Mouse (Mus musculus) erythroblast, embryonic 14.5 days (primary cell): ENCODE data around the gene B9d1. TPM values are rescaled to one million over a fixed set of nuclear protein-coding genes. Genes with fewer than 3 reads are reported as not detected.

Source experiments
- H3K27me3 ChIP-seq: 2 replicates; pipeline ENCODE4 v1.6.1; 2012; ENCODE audit warnings: inconsistent platforms; ENCODE audit not compliant: control insufficient read depth
- H3K36me3 ChIP-seq: 2 replicates; pipeline ENCODE4 v1.6.1; 2012; ENCODE audit warnings: mild to moderate bottlenecking, inconsistent platforms; ENCODE audit not compliant: control insufficient read depth
- H3K4me1 ChIP-seq: 2 replicates; pipeline ENCODE4 v1.6.1; 2012; ENCODE audit warnings: inconsistent platforms; ENCODE audit not compliant: control insufficient read depth
- H3K4me3 ChIP-seq: replicated peaks from 2 replicates; pipeline ENCODE3; 2012; ENCODE audit warnings: moderate library complexity, mild to moderate bottlenecking, inconsistent platforms
- H3K9me3 ChIP-seq: 2 replicates; pipeline ENCODE4 v1.6.1; 2012; ENCODE audit warnings: low read length, inconsistent platforms, mixed read lengths; ENCODE audit not compliant: control insufficient read depth
- GATA1 ChIP-seq: IDR thresholded peaks from 2 replicates; pipeline ENCODE4 v1.6.1; 2012; ENCODE audit warnings: low read length, inconsistent platforms, mixed read lengths
- TAL1 ChIP-seq: IDR thresholded peaks from 3 replicates; pipeline ENCODE4 v1.6.1; 2012; ENCODE audit warnings: low read length, inconsistent platforms, mixed read lengths
- polyA plus RNA-seq: library from polyadenylated mRNA; stranded (reverse); fragments of >175 nt; gene quantifications from 2 replicates; pipeline ENCODE4 v1.2.3, GENCODE M21; 2012

B9d1 gene
- polyA plus RNA-seq, result 0.41 and 0.48 TPM in 2 replicates

DNA sequence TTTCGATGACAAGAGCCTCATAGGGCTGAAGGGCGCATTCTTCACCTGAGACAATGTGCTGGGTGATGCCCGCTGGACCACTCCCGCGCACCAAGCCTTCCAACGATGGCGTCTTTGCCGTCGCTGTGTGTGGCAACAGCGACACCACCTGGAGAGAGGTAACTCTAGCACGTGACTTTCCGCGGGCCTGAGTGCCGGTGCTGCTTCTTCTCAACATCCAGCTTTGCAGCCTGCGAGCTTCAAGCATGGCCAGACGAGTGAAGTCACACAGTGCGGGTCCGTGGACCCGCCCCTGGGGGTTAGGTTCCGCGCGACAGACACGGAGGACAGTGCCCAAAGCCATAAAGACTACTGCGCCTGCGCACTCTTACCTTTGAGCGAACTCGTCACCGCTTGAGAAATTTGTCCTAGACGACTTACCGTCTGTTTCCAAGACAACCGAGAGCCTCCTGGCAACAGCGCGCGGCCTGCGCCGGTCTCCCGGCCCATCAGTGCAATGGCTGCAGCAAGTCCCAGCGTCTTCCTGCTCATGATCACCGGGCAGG, at the start of gene B9d1:
B9d1 (plus strand) TSS at position 432 of the 545 bp plus-strand sequence.
- Histone ChIP-seq H3K4me3 (peak within 1 kb of the TSS; percentile 74), H3K9me3 (no peaks in the 10 kb centered on the region), H3K27me3 (no peaks in the 10 kb centered on the region), H3K36me3 (no peaks in the 10 kb centered on the region), H3K4me1 (peaks cover 16% of the 10 kb centered on the region)
- TF ChIP-seq TAL1 (no peak), GATA1 (no peak)

DNA sequence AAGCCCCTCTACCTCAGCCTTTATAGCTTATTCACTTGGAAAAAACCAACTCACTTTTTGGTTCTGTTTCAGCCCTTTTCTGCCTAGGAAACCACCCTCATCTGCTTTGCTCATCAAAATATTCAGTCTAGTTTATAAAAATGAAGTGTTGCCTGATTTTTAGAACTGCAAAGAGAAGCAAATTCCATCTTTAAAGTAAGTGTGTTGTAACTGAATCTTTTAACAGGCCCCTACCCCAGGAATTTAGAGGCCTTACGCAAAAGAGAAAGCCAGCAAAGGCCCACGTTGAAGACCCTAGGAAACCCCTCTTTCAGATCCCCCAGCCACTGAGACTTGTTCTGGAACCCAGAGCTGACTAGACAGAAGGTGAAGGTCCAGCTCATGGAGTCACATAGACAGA, 40.9 kb upstream of the B9d1 start:
- Histone ChIP-seq H3K4me1 (no peaks in the 10 kb centered on the region), H3K36me3 (no peaks in the 10 kb centered on the region), H3K9me3 (no peaks in the 10 kb centered on the region), H3K4me3 (no peak overlapping the region), H3K27me3 (no peaks in the 10 kb centered on the region)
- TF ChIP-seq TAL1, result no peak
- TF ChIP-seq GATA1, result no peak

DNA sequence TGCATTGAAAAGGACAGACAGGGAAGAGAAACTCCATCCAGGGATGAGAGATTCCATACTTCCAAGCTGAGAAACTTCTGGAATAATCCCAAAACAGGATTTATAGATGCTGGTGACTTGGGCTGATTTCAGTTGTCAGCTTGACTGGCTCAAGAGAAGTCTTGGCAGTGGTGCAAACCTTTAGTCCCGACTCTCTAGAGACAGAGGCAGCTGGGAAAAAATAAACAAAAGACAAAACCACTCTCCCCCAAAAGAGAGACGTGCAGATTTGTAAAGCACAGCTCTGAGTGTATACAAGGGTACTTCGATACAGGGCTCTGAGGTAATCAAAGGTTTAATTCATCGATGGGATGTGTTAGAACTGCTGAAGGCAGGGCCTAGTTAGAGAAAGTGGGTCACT, 39.5 kb upstream of the B9d1 start:
- no peaks in the 10 kb centered on the region for H3K9me3 ChIP-seq
- no peaks in the 10 kb centered on the region for H3K4me1 ChIP-seq
- H3K4me3 ChIP-seq, result no peak overlapping the region
- H3K27me3 ChIP-seq, result no peaks in the 10 kb centered on the region
- TF ChIP-seq GATA1 (no peak), TAL1 (no peak)
- H3K36me3 ChIP-seq, result no peaks in the 10 kb centered on the region

DNA sequence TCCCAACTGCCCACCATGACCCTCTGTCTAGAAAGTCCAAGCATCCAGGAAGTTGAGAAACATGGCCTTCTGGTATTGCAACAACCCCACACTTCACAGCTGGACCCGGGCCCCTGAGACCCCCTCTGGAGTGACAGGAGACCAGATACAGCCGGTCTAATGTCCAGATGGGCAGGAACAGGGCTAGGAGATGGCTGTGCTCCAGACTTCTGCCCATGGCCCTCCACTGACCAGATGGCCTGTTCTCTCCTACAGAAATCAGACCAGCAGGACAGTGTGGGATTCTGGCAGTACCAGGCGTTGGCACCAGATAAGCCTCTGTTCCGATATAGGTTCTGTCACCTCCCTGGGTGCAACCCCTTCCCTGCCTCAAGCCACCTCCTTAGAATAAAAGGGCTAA, 36.4 kb upstream of the B9d1 start:
- H3K27me3 ChIP-seq, result no peaks in the 10 kb centered on the region
- H3K4me1 ChIP-seq, result no peaks in the 10 kb centered on the region
- H3K36me3 ChIP-seq, result no peaks in the 10 kb centered on the region
- TF ChIP-seq GATA1, result no peak
- TF ChIP-seq TAL1, result no peak
- H3K4me3 ChIP-seq, result no peak overlapping the region
- H3K9me3 ChIP-seq, result no peaks in the 10 kb centered on the region

DNA sequence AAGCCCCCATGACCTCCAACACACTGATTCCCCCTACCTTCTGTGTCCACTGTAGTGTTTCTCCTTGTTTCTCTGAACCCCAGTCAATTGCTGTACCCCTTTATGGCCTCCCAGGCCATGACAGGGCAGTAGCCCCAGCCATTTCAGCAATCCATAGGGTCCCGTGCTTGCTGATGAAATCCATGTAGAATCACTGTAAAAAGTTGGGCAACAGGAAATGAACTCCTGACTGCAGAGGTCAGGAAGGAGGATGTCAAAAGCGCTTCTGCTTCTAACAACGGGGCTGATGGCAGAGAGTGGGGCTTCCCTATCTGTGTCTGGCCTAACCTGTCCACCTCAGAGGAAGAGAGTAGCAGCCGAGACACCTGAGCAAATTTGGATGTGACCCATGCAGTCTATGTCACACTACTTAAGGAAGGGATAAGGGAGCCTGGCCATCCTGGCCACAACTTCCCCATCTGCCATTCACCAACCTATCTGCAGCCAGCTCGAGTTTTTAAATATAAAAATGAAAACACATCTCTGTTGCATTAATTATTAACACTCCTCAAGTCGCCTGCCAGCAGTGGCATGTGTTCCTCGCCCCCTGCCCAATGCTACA, 35.5 kb upstream of the B9d1 start:
- Histone ChIP-seq H3K4me1 (no peaks in the 10 kb centered on the region), H3K27me3 (no peaks in the 10 kb centered on the region), H3K9me3 (no peaks in the 10 kb centered on the region), H3K36me3 (no peaks in the 10 kb centered on the region), H3K4me3 (no peak overlapping the region)
- TF ChIP-seq GATA1, result no peak
- no peak for TF ChIP-seq TAL1

DNA sequence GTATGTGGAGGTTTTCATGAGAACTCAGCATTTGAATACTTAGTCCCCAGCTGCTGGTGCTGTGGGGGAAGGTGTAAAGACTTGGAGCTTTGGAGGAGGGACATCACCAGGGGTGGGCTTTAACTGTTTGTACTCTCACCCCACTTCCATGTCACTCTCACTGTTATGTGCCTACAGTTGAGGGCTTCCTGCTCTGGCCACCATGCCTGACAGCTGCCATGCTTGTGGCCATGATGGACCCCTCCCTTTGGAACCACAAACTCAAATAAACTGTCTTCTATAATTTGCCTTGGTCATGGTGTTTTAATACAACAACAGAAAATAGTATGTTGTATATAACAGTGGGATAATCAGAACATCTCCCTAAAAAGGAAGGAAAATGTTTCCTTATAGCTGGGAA, 34.1 kb upstream of the B9d1 start:
- Histone ChIP-seq H3K4me3 (no peak overlapping the region), H3K4me1 (no peaks in the 10 kb centered on the region), H3K36me3 (no peaks in the 10 kb centered on the region), H3K27me3 (no peaks in the 10 kb centered on the region), H3K9me3 (no peaks in the 10 kb centered on the region)
- TF ChIP-seq TAL1, result no peak
- TF ChIP-seq GATA1, result no peak

DNA sequence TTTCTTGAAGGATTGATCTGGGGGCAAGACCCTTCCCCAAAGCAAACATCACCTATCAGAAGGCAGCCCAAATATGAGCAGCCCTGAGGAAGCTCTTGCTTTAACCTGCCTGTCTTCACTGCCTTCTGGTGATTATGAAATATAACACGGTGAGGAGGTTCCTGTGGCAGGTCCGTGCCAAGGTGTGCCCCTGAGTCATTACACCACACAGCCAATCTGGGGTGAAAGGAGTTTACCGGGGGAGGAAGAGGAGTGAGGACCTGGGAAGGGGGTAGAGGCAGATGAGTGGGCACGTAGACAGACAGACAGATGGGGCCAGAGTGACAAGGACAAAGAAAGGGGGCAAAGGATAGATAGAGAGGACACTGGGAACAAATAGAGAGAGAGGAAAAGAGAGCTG, 31.3 kb upstream of the B9d1 start:
- Histone ChIP-seq H3K9me3 (no peaks in the 10 kb centered on the region), H3K27me3 (no peaks in the 10 kb centered on the region; the same call in 1 of the 2 replicates), H3K36me3 (no peaks in the 10 kb centered on the region), H3K4me1 (no peaks in the 10 kb centered on the region), H3K4me3 (no peak overlapping the region)
- TF ChIP-seq TAL1, result no peak
- TF ChIP-seq GATA1, result no peak

DNA sequence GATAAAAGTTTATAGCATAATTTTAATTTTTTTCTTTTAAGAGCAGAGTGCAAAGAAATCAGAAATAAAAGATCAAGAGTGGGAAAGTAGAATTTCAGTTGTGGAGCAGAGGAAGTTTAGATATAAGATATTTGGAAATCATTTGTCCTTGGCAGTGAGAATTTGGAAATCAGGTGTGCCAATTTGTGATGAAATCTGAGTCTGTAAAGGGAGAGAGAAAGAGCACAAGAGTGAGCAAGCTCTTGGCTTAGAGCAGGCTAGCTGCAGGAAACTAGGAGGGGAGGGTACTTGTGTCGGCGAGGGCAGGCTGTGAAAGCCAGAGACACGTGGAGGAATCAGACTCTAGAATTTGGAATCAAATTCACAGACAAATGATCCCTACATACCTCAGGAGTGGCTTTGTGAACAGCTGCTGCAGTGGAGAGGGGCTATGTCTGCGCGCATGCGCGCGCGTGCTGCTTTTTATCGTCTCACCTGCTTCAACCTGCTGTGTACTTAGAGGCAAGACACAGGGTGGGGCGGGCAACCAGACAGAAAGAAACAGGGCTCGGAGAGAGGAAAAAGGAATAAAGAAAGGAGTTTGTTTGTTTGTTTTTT, 28.1 kb upstream of the B9d1 start:
- no peaks in the 10 kb centered on the region for H3K4me1 ChIP-seq
- H3K27me3 ChIP-seq, result no peaks in the 10 kb centered on the region; the same call in 1 of the 2 replicates
- TF ChIP-seq TAL1 (no peak), GATA1 (no peak)
- no peaks in the 10 kb centered on the region for H3K9me3 ChIP-seq
- H3K4me3 ChIP-seq, result no peak overlapping the region
- H3K36me3 ChIP-seq, result no peaks in the 10 kb centered on the region

DNA sequence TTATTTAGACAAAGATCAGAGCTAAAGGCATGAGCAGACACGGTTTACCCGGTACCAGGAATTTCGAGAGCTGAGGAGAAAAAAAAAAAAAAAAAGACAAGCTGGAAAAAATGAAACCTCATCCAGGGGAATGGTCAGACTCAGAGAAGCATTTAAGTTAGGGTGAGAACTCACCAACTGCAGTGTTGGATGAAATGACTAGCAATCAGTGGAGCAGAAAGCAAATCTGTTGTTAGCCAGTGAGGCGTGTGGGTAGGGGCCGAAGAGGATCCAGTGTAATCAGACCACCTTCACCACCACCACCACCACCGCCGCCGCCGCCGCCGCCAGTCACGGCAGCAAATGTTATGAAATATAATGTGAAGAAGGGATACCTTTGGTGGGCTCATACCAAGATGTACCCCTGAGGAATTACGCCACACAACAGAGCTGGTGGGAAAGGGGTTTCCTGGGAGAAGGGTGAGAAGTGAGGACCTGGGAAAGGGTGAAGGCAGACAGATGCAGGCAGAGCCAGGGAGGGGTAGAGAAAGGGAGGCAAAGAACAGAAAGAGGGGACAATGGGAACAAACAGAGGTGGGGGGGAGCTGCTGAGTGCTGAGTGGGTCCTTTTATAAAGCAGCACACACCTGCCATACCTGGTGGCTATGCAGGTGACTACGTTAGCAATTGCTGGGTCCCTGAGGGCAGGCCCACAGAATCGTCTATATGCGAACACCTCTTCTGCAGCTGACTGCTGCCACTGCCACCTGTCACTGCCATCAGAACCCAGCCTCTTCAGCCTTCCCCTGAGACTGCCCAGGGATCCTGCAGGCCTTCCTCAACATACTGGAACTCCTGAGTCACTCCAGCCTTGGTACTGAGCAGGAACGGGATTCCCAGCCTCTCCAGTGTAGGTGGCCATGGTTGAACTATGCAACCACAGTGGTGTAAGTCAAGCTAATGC, 27.1 kb upstream of the B9d1 start:
- no peak for TF ChIP-seq TAL1
- TF ChIP-seq GATA1, result no peak
- no peaks in the 10 kb centered on the region; the same call in 1 of the 2 replicates for H3K27me3 ChIP-seq

More for the DNA sequence above, 27.1 kb upstream of the B9d1 start:
- no peak overlapping the region for H3K4me3 ChIP-seq
- no peaks in the 10 kb centered on the region for H3K4me1 ChIP-seq
- no peaks in the 10 kb centered on the region for H3K9me3 ChIP-seq
- H3K36me3 ChIP-seq, result no peaks in the 10 kb centered on the region
